Mouse (Mus musculus) midbrain, embryonic 10.5 days (tissue): Measurements from ENCODE around the gene Arid3c. TPM values are rescaled to one million over a fixed set of nuclear protein-coding genes. Genes with fewer than 3 reads are reported as not detected.
"Not testable (repeated sequence)": the region's sequence is repeated elsewhere in the genome, so short reads cannot be mapped to it uniquely, and the experiment has no call there.

Experiments used
- DNase-seq: peaks from one replicate; pipeline ENCODE4 v3.0.0-alpha.2; 2017; ENCODE audit warnings: low spot score
- H3K27ac ChIP-seq: fragments of 300-500 bp; sonication (generic); replicated peaks from 2 replicates; pipeline ENCODE4 v1.5.1; 2016; ENCODE audit warnings: mild to moderate bottlenecking
- H3K27me3 ChIP-seq: fragments of 300-500 bp; sonication (generic); 2 replicates; pipeline ENCODE4 v1.6.1; 2016; ENCODE audit warnings: low read depth, mild to moderate bottlenecking; ENCODE audit not compliant: poor library complexity, severe bottlenecking
- H3K36me3 ChIP-seq: fragments of 300-500 bp; sonication (generic); 2 replicates; pipeline ENCODE4 v1.6.1; 2016; ENCODE audit warnings: mild to moderate bottlenecking, moderate library complexity
- H3K4me1 ChIP-seq: fragments of 300-500 bp; sonication (generic); 2 replicates; pipeline ENCODE4 v1.6.1; 2016
- H3K4me3 ChIP-seq: fragments of 300-500 bp; sonication (generic); 2 replicates; pipeline ENCODE4 v1.5.1; 2016; ENCODE audit warnings: mild to moderate bottlenecking, moderate library complexity
- H3K9me3 ChIP-seq: fragments of 300-500 bp; sonication (generic); replicated peaks from 2 replicates; pipeline ENCODE4 v1.6.1; 2016; ENCODE audit warnings: mild to moderate bottlenecking
- WGBS: fragments of 180-500 bp; shearing (Covaris S2); methylation state at CpG from one replicate; pipeline ENCODE4 v1.1.7; 2016; 5-methylcytosine and 5-hydroxymethylcytosine counted together
- polyA plus RNA-seq: library from polyadenylated mRNA; unstranded; fragments of >200 nt; fragmentation: Nextera tagmentation; extraction: Ambion mirVana; gene quantifications from 2 replicates; pipeline ENCODE4 v1.2.1, GENCODE M21; 2016

Arid3c gene
- polyA plus RNA-seq, 1 experiment from 2014 or later = 0.28 TPM

GRCm38 (mm10) chr4:41696452-41696851, 34.5 kb downstream of the Arid3c start:
- H3K9me3 ChIP-seq, H3K36me3 ChIP-seq, DNase-seq, H3K4me3 ChIP-seq: not testable (repeated sequence)
- peaks cover 25% of the 10 kb centered on the region for H3K4me1 ChIP-seq
- H3K27ac ChIP-seq = 0 out of 2 replicates have a peak overlapping the region, but pooled peaks have one; percentile 59
- under 1% methylated on average over 15 of the region's 15 CpGs for WGBS
- H3K27me3 ChIP-seq = peaks cover 16% of the 10 kb centered on the region

GRCm38 (mm10) chr4:41695800-41696199, 35.1 kb downstream of the Arid3c start:
- Histone ChIP-seq H3K4me1 (peaks cover 25% of the 10 kb centered on the region), H3K4me3 (peak overlapping the region; percentile 44), H3K27ac (peak overlapping the region; percentile 82), H3K27me3 (peaks cover 16% of the 10 kb centered on the region)
- H3K9me3 ChIP-seq, H3K36me3 ChIP-seq, DNase-seq: not testable (repeated sequence)
- WGBS = 4% methylated on average over 21 of the region's 38 CpGs

- Histone ChIP-seq H3K27me3 (peaks cover 13% of the 10 kb centered on the region), H3K4me3 (peak overlapping the region; percentile 48), H3K27ac (peak overlapping the region; percentile 70; the same call in 1 of the 2 replicates), H3K4me1 (peaks cover 31% of the 10 kb centered on the region)
- not testable (repeated sequence) for DNase-seq, H3K36me3 ChIP-seq, H3K9me3 ChIP-seq
- 5% methylated on average over 4 of the region's 4 CpGs for WGBS
These were observed 37.4 kb downstream of the Arid3c start for GRCm38 (mm10) chr4:41693511-41693910.

GRCm38 (mm10) chr4:41690014-41690413, 40.9 kb downstream of the Arid3c start:
- H3K27ac ChIP-seq, H3K27me3 ChIP-seq, DNase-seq, H3K36me3 ChIP-seq, H3K4me3 ChIP-seq, H3K9me3 ChIP-seq: not testable (repeated sequence)
- H3K4me1 ChIP-seq = peaks cover 49% of the 10 kb centered on the region
- no CpG with 5 or more reads among the region's 4 CpGs for WGBS

- H3K36me3 ChIP-seq, H3K9me3 ChIP-seq, H3K27me3 ChIP-seq, DNase-seq, H3K27ac ChIP-seq, H3K4me3 ChIP-seq: not testable (repeated sequence)
- 60% methylated on average over 1 of the region's 1 CpGs for WGBS
- H3K4me1 ChIP-seq = peaks cover 55% of the 10 kb centered on the region
These were observed 42.4 kb downstream of the Arid3c start for GRCm38 (mm10) chr4:41688562-41688961.

- DNase-seq = peak; percentile 85
- H3K27me3 ChIP-seq = not testable (repeated sequence)
- WGBS = 17% methylated on average over 10 of the region's 10 CpGs
These were observed 45.0 kb downstream of the Arid3c start for GRCm38 (mm10) chr4:41685882-41686492.

GRCm38 (mm10) chr4:41684931-41685453, 46.0 kb downstream of the Arid3c start:
- H3K27me3 ChIP-seq, H3K9me3 ChIP-seq: not testable (repeated sequence)
- peaks cover 72% of the 10 kb centered on the region for H3K4me1 ChIP-seq
- peak overlapping the region; percentile 89 for H3K27ac ChIP-seq
- H3K36me3 ChIP-seq = peaks cover 31% of the 10 kb centered on the region
- H3K4me3 ChIP-seq = peak overlapping the region; percentile 33; the same call in 1 of the 2 replicates
- WGBS = under 1% methylated on average over 12 of the region's 14 CpGs
- DNase-seq = peak; percentile 52

More at GRCm38 (mm10) chr4:41685882-41686492, 45.0 kb downstream of the Arid3c start:
- H3K9me3 ChIP-seq = not testable (repeated sequence)
- Histone ChIP-seq H3K4me1 (peaks cover 63% of the 10 kb centered on the region), H3K4me3 (peak overlapping the region; percentile 14; the same call in 1 of the 2 replicates), H3K36me3 (peaks cover 23% of the 10 kb centered on the region), H3K27ac (peak overlapping the region; percentile 82)

GRCm38 (mm10) chr4:41684131-41684930, 46.6 kb downstream of the Arid3c start:
- WGBS = under 1% methylated on average over 22 of the region's 27 CpGs
- H3K27me3 ChIP-seq, H3K9me3 ChIP-seq: not testable (repeated sequence)
- Histone ChIP-seq H3K4me1 (peaks cover 78% of the 10 kb centered on the region), H3K27ac (peak overlapping the region; percentile 89), H3K4me3 (peak overlapping the region; percentile 41), H3K36me3 (peaks cover 38% of the 10 kb centered on the region)
- DNase-seq = peak; percentile 78

- not testable (repeated sequence) for H3K9me3 ChIP-seq, H3K27me3 ChIP-seq
- Histone ChIP-seq H3K4me3 (peak overlapping the region; percentile 46), H3K27ac (peak overlapping the region; percentile 85), H3K36me3 (peaks cover 48% of the 10 kb centered on the region), H3K4me1 (peaks cover 79% of the 10 kb centered on the region)
- WGBS = 0% methylated on average over 8 of the region's 27 CpGs
- DNase-seq = peak; percentile 41
These were observed 47.6 kb downstream of the Arid3c start for GRCm38 (mm10) chr4:41683303-41683702.

GRCm38 (mm10) chr4:41682789-41683188, 48.2 kb downstream of the Arid3c start:
- peaks cover 53% of the 10 kb centered on the region for H3K36me3 ChIP-seq
- DNase-seq = peak; percentile 27
- H3K27me3 ChIP-seq = no peaks in the 10 kb centered on the region
- no peaks in the 10 kb centered on the region for H3K9me3 ChIP-seq
- H3K4me3 ChIP-seq = peak overlapping the region; percentile 46
- peak overlapping the region; percentile 85 for H3K27ac ChIP-seq
- WGBS = 17% methylated on average over 6 of the region's 6 CpGs
- peaks cover 83% of the 10 kb centered on the region for H3K4me1 ChIP-seq

GRCm38 (mm10) chr4:41681947-41682346, 49.0 kb downstream of the Arid3c start:
- no peak for DNase-seq
- H3K27me3 ChIP-seq = peaks cover 7% of the 10 kb centered on the region
- 85% methylated on average over 10 of the region's 10 CpGs for WGBS
- H3K4me3 ChIP-seq = peak overlapping the region; percentile 46; the same call in 1 of the 2 replicates
- peak overlapping the region; percentile 85 for H3K27ac ChIP-seq
- no peaks in the 10 kb centered on the region for H3K9me3 ChIP-seq
- peaks cover 59% of the 10 kb centered on the region for H3K36me3 ChIP-seq
- H3K4me1 ChIP-seq = peaks cover 83% of the 10 kb centered on the region

- 70% methylated on average over 4 of the region's 4 CpGs for WGBS
- Histone ChIP-seq H3K4me3 (no peak overlapping the region), H3K27me3 (peaks cover 8% of the 10 kb centered on the region), H3K27ac (peak overlapping the region; percentile 58; the same call in 1 of the 2 replicates), H3K36me3 (peaks cover 63% of the 10 kb centered on the region), H3K4me1 (peaks cover 83% of the 10 kb centered on the region), H3K9me3 (no peaks in the 10 kb centered on the region)
- no peak for DNase-seq
These were observed 49.8 kb downstream of the Arid3c start for GRCm38 (mm10) chr4:41681176-41681575.
